Mouse (Mus musculus): ENCODE results near the gene Tdrkh. TPM values are rescaled to one million over a fixed set of nuclear protein-coding genes. Genes with fewer than 3 reads are reported as not detected.

Gene Tdrkh
- polyA plus RNA-seq, 2 experiments = 2.8 to 7.4 TPM

DNA sequence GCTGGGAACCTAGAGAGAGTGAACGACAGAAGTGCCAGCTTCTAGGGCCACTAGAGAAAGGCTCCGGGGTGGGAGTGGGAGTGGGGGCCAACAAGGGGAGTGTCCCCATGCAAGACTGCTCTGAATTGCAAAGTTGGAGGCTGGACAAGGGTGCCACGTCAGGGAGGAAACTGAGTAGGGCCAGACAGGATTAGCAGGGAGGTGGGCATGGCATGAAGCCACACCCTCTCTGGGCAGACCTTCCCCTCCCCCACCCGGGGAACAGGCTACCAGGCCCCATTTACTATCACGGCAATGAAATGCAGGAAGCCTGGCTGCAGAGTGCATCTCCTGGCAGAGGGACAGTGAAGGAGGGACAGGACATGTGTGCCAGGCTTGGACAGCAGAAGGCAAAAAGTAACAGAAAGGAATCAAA, 39.5 kb upstream of the Tdrkh start:
- H3K27ac ChIP-seq (replicated peaks; ENCODE audit: low read depth, low read length) = no peak overlapping the region
- TF ChIP-seq POLR2A (IDR thresholded peaks at IDR 0.05; ENCODE audit: borderline replicate concordance, extremely low read depth, insufficient read depth, insufficient read length) = no peak
- no peaks in the 10 kb centered on the region for H3K27me3 ChIP-seq (ENCODE audit: control insufficient read depth, insufficient read depth, low read length)
- H3K4me3 ChIP-seq (replicated peaks; ENCODE audit: low read length) = peak overlapping the region; percentile 11; the same call in 1 of the 2 replicates
- no peaks in the 10 kb centered on the region for H3K9me3 ChIP-seq (ENCODE audit: control insufficient read depth, low read length)
- peak overlapping the region; percentile 25 for H3K9ac ChIP-seq (ENCODE audit: low read depth, low read length, severe bottlenecking)
- peaks cover 34% of the 10 kb centered on the region for H3K4me1 ChIP-seq (ENCODE audit: control insufficient read depth, insufficient read depth, low read length)
- peak overlapping the region; percentile 43 for H3K4me2 ChIP-seq (replicated peaks; ENCODE audit: low read depth, low read length, severe bottlenecking)
- peak; percentile 27 for DNase-seq (ENCODE audit: low spot score)
- no peaks in the 10 kb centered on the region for H3K36me3 ChIP-seq (ENCODE audit: control insufficient read depth, insufficient read depth, low read length)
- no peak for ATAC-seq (ENCODE audit: low FRiP score, low read depth)
- 2% methylated on average over 5 of the region's 5 CpGs for WGBS

DNA sequence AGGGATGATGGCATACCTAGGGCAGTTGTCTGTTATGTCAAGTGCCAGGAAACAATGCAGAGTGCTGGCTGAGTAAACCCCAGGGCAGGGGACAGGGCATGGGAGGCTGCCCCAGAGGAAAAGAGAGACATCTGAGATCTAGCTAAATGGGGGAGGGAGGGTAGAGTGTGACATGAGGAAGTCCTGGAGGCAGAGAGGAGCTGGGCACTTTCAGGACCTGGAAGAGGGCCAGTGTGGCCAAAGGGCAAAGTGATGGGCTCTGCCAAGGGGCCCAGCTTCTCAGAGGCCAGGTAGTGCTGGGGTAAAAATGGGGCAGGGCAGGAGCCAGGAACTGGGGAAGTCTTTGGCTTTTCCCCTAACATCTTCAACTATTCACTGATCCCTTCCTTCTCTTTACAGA, 38.4 kb upstream of the Tdrkh start:
- Histone ChIP-seq H3K4me2 (replicated peaks; ENCODE audit: low read depth, low read length, severe bottlenecking) (no peak overlapping the region), H3K9me3 (ENCODE audit: control insufficient read depth, low read length) (no peaks in the 10 kb centered on the region), H3K27ac (replicated peaks; ENCODE audit: low read depth, low read length) (no peak overlapping the region), H3K36me3 (ENCODE audit: control insufficient read depth, insufficient read depth, low read length) (no peaks in the 10 kb centered on the region), H3K9ac (ENCODE audit: low read depth, low read length, severe bottlenecking) (no peak overlapping the region), H3K27me3 (ENCODE audit: control insufficient read depth, insufficient read depth, low read length) (no peaks in the 10 kb centered on the region), H3K4me1 (ENCODE audit: control insufficient read depth, insufficient read depth, low read length) (peaks cover 34% of the 10 kb centered on the region), H3K4me3 (replicated peaks; ENCODE audit: low read length) (no peak overlapping the region)
- no peak for TF ChIP-seq POLR2A (IDR thresholded peaks at IDR 0.05; ENCODE audit: borderline replicate concordance, extremely low read depth, insufficient read depth, insufficient read length)
- ATAC-seq (ENCODE audit: low FRiP score, low read depth) (no peak), DNase-seq (ENCODE audit: low spot score) (no peak)

DNA sequence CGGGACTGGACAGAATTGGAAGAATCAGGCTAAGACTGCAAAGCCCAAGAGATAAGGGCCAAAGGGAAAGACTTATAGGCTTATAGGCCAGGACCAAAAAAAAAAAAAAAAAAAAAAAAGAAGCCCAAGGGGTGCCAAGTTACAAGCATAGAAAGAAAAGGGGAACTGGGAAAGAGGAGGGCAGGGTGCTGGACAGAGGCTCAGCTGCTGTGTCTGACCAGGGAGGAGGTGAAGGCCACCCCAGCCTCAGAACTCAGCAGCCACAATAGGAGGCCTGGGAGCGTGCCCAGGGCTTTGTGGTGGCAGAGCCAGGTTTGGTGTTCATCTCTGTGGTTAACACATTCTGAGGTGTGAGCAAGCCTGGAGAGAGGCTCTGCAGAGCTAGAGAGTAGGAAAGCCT, 37.9 kb upstream of the Tdrkh start:
- 66% methylated on average over 2 of the region's 2 CpGs for WGBS
- Histone ChIP-seq H3K36me3 (ENCODE audit: control insufficient read depth, insufficient read depth, low read length) (no peaks in the 10 kb centered on the region), H3K27me3 (ENCODE audit: control insufficient read depth, insufficient read depth, low read length) (no peaks in the 10 kb centered on the region), H3K9me3 (ENCODE audit: control insufficient read depth, low read length) (no peaks in the 10 kb centered on the region), H3K27ac (replicated peaks; ENCODE audit: low read depth, low read length) (no peak overlapping the region), H3K9ac (ENCODE audit: low read depth, low read length, severe bottlenecking) (no peak overlapping the region), H3K4me3 (replicated peaks; ENCODE audit: low read length) (no peak overlapping the region), H3K4me2 (replicated peaks; ENCODE audit: low read depth, low read length, severe bottlenecking) (no peak overlapping the region), H3K4me1 (ENCODE audit: control insufficient read depth, insufficient read depth, low read length) (peaks cover 34% of the 10 kb centered on the region)
- no peak for TF ChIP-seq POLR2A (IDR thresholded peaks at IDR 0.05; ENCODE audit: borderline replicate concordance, extremely low read depth, insufficient read depth, insufficient read length)
- DNase-seq (ENCODE audit: low spot score) (no peak), ATAC-seq (ENCODE audit: low FRiP score, low read depth) (no peak)

DNA sequence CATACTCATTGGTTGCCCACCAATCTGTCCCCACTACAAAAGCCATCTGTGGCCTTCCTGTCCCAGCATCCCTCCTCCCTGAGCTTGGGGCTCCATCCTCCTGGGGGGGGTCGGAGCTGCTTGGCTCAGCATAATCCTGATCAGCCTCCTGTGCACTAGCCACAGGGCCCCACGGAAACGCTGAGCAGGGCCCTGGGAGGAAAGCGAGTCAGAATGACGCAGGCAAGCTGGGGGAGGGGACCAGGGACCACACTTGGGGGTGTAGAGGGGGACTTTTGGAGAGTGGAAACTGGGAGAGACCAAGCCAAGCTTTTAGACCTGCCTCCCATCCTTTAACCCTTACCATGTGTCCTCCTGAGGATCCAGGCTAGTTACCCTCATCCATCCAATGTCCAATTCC, 37.2 kb upstream of the Tdrkh start:
- DNase-seq (ENCODE audit: low spot score) = no peak
- Histone ChIP-seq H3K4me1 (ENCODE audit: control insufficient read depth, insufficient read depth, low read length) (peaks cover 34% of the 10 kb centered on the region), H3K27me3 (ENCODE audit: control insufficient read depth, insufficient read depth, low read length) (no peaks in the 10 kb centered on the region), H3K4me3 (replicated peaks; ENCODE audit: low read length) (no peak overlapping the region), H3K4me2 (replicated peaks; ENCODE audit: low read depth, low read length, severe bottlenecking) (no peak overlapping the region), H3K36me3 (ENCODE audit: control insufficient read depth, insufficient read depth, low read length) (no peaks in the 10 kb centered on the region), H3K27ac (replicated peaks; ENCODE audit: low read depth, low read length) (no peak overlapping the region), H3K9me3 (ENCODE audit: control insufficient read depth, low read length) (no peaks in the 10 kb centered on the region), H3K9ac (ENCODE audit: low read depth, low read length, severe bottlenecking) (no peak overlapping the region)
- ATAC-seq (ENCODE audit: low FRiP score, low read depth) = no peak
- no peak for TF ChIP-seq POLR2A (IDR thresholded peaks at IDR 0.05; ENCODE audit: borderline replicate concordance, extremely low read depth, insufficient read depth, insufficient read length)
- 48% methylated on average over 5 of the region's 5 CpGs for WGBS

DNA sequence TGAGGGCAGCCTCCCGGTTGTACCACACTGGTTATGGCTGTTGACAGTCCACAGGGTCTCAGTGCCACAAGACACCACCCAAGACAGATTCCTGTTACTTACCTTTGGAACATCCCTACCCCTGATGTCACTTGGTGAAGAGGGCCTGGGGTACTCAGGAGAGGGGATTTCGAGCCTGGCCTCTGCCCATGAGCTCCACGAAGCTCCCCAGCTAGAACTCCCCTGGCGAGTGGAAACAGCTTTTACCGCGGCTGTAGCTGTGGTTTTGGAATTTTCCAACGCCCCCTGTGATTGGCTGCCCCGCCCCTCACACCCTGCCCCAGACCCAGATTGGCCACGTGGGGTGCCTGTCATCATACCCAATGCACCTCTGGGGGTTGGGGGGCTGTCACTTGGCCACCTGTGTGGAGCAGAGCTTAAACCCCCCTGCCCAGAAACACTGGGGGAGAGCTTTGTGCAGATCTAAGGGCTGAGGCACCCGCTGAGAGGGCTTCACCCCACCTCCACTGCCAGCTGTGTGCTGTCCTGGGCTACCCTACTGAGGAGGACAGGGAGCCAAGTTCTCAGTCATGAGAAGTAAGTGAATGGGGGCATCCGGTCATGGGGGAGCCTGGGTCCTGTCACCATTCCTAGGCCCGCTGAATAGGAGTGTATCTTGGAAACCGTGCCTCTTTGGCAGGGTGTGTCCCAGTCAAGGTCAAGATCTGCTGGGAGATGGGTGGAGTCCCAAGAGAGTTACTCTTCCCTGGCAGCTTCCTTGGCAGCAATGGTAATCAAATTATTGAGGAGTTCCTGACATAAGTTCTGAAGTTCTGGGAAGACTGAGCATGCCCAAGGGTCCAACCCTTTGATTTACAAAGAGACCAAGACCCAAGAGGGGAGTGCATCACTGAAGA, 35.8 kb upstream of the Tdrkh start:
- no peak overlapping the region for H3K27ac ChIP-seq (replicated peaks; ENCODE audit: low read depth, low read length)
- DNase-seq (ENCODE audit: low spot score) (no peak), ATAC-seq (ENCODE audit: low FRiP score, low read depth) (no peak; the same call in 1 of the 2 replicates)
- no peaks in the 10 kb centered on the region for H3K27me3 ChIP-seq (ENCODE audit: control insufficient read depth, insufficient read depth, low read length)
- H3K4me3 ChIP-seq (replicated peaks; ENCODE audit: low read length) = no peak overlapping the region
- TF ChIP-seq POLR2A (IDR thresholded peaks at IDR 0.05; ENCODE audit: borderline replicate concordance, extremely low read depth, insufficient read depth, insufficient read length) = no peak
- H3K9me3 ChIP-seq (ENCODE audit: control insufficient read depth, low read length) = no peaks in the 10 kb centered on the region
- H3K4me1 ChIP-seq (ENCODE audit: control insufficient read depth, insufficient read depth, low read length) = peaks cover 25% of the 10 kb centered on the region
- no peak overlapping the region for H3K4me2 ChIP-seq (replicated peaks; ENCODE audit: low read depth, low read length, severe bottlenecking)
- 13% methylated on average over 13 of the region's 13 CpGs for WGBS
- H3K9ac ChIP-seq (ENCODE audit: low read depth, low read length, severe bottlenecking) = no peak overlapping the region
- H3K36me3 ChIP-seq (ENCODE audit: control insufficient read depth, insufficient read depth, low read length) = no peaks in the 10 kb centered on the region

Data from limb, embryonic 14.5 days (tissue).